Mouse (Mus musculus): ENCODE measurements around the gene Fen1. TPM values are rescaled to one million over a fixed set of nuclear protein-coding genes. Genes with fewer than 3 reads are reported as not detected.

Gene Fen1
- polyA plus RNA-seq, 1 experiment: 28.7 TPM

DNA sequence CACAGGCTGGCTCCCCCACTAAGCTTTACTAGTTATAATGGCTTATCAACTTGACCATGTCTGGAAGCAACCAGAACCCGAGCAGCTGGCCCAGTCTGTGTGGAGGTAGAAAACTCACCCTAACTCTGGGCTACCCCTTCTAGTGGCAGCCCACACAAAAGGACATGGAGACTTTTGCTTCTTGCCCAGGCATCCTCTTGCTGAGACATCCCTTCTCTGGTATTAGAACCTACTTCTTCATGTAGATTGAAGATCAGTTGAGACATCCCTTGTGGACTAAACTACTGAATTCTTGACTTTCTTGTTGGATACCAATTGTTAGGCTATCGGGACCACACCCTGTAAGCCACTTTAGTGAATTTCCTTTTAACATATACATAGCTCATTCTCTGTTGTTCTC lies 5.7 kb downstream of the Fen1 start:
- no peak for TF ChIP-seq CTCF (IDR thresholded peaks at IDR 0.05; ENCODE audit: control insufficient read depth, insufficient read depth, insufficient replicate concordance, low read depth, low read length)
- no peak for TF ChIP-seq POLR2A (IDR thresholded peaks at IDR 0.05; ENCODE audit: control insufficient read depth, low read depth, low read length)
- Histone ChIP-seq H3K27me3 (ENCODE audit: control insufficient read depth, insufficient read depth, low read length) (no peaks in the 10 kb centered on the region), H3K27ac (ENCODE audit: control insufficient read depth, insufficient read depth, low read depth, low read length) (no peak overlapping the region), H3K4me1 (ENCODE audit: control insufficient read depth, insufficient read depth, low read length) (no peaks in the 10 kb centered on the region), H3K36me3 (ENCODE audit: control insufficient read depth, insufficient read depth, low read length) (no peaks in the 10 kb centered on the region), H3K4me3 (ENCODE audit: control insufficient read depth, low read depth, low read length) (no peak overlapping the region)

DNA sequence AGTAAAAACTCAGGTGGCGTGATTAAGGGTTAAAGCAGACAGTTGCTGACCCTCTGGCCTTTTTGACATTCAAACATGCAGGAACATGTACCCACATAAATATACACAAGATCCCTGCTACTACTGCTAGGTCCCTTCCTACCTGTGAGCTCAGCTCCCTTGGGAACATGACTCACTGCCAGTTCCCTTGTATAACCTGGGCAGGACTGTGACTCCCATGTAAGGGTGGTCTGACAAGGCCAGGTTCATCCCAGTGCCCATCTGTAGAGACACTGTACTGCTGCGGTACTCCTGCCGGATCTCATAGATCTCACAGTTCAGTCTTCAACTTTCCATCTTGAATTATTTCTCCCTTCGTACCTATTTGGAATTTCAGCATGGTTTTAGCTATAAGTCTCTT lies 6.8 kb downstream of the Fen1 start:
- TF ChIP-seq POLR2A (IDR thresholded peaks at IDR 0.05; ENCODE audit: control insufficient read depth, low read depth, low read length) (no peak), CTCF (IDR thresholded peaks at IDR 0.05; ENCODE audit: control insufficient read depth, insufficient read depth, insufficient replicate concordance, low read depth, low read length) (no peak)
- no peaks in the 10 kb centered on the region for H3K27me3 ChIP-seq (ENCODE audit: control insufficient read depth, insufficient read depth, low read length)
- no peak overlapping the region for H3K27ac ChIP-seq (ENCODE audit: control insufficient read depth, insufficient read depth, low read depth, low read length)
- H3K36me3 ChIP-seq (ENCODE audit: control insufficient read depth, insufficient read depth, low read length): no peaks in the 10 kb centered on the region
- H3K4me1 ChIP-seq (ENCODE audit: control insufficient read depth, insufficient read depth, low read length): no peaks in the 10 kb centered on the region
- no peak overlapping the region for H3K4me3 ChIP-seq (ENCODE audit: control insufficient read depth, low read depth, low read length)

DNA sequence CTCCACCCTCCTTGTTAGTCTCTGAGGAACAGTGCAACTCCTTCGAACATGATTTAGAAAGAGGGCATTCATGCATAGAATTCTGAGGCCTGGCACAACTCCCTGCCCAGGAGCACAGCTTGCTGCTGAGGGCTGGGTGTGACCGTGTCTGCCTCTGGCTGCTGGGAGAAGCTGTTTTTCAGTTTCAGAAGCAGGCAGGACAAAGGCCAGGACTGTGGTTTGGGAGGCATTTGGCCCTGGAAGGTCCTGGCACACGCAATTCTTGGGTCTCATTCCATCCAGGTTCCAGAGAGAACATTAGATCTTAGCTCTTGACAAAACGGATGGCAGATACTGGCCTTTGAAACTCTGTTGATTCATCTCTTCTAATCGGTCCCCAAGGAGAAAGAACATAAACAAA lies 8.7 kb downstream of the Fen1 start:
- TF ChIP-seq POLR2A (IDR thresholded peaks at IDR 0.05; ENCODE audit: control insufficient read depth, low read depth, low read length) (no peak), CTCF (IDR thresholded peaks at IDR 0.05; ENCODE audit: control insufficient read depth, insufficient read depth, insufficient replicate concordance, low read depth, low read length) (no peak)
- Histone ChIP-seq H3K27me3 (ENCODE audit: control insufficient read depth, insufficient read depth, low read length) (no peaks in the 10 kb centered on the region), H3K4me1 (ENCODE audit: control insufficient read depth, insufficient read depth, low read length) (peaks cover 3% of the 10 kb centered on the region; the same call in 1 of the 2 replicates), H3K36me3 (ENCODE audit: control insufficient read depth, insufficient read depth, low read length) (no peaks in the 10 kb centered on the region), H3K4me3 (ENCODE audit: control insufficient read depth, low read depth, low read length) (no peak overlapping the region), H3K27ac (ENCODE audit: control insufficient read depth, insufficient read depth, low read depth, low read length) (no peak overlapping the region)

DNA sequence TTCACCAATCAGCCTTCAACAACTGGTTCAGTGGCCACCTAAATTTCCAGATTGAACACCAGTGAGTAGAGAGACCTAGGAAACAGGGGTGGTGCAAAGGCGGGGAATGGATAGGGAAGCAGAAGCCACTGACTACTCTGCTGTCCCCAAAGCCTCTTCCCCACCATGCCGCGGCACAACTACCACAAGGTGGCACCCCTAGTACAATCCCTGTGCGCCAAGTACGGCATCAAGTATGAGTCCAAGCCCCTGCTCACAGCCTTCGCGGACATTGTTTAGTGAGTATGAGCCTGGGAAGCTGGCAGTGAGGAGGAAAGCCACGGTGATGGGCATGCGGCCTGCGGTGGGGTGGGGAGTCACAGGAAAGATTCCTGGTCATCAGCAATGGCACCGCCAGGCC lies 9.6 kb downstream of the Fen1 start:
- H3K4me3 ChIP-seq (ENCODE audit: control insufficient read depth, low read depth, low read length): no peak overlapping the region
- H3K36me3 ChIP-seq (ENCODE audit: control insufficient read depth, insufficient read depth, low read length): no peaks in the 10 kb centered on the region
- no peak overlapping the region for H3K27ac ChIP-seq (ENCODE audit: control insufficient read depth, insufficient read depth, low read depth, low read length)
- H3K27me3 ChIP-seq (ENCODE audit: control insufficient read depth, insufficient read depth, low read length): no peaks in the 10 kb centered on the region
- H3K4me1 ChIP-seq (ENCODE audit: control insufficient read depth, insufficient read depth, low read length): peaks cover 3% of the 10 kb centered on the region; the same call in 1 of the 2 replicates
- no peak for TF ChIP-seq POLR2A (IDR thresholded peaks at IDR 0.05; ENCODE audit: control insufficient read depth, low read depth, low read length)
- TF ChIP-seq CTCF (IDR thresholded peaks at IDR 0.05; ENCODE audit: control insufficient read depth, insufficient read depth, insufficient replicate concordance, low read depth, low read length): no peak

DNA sequence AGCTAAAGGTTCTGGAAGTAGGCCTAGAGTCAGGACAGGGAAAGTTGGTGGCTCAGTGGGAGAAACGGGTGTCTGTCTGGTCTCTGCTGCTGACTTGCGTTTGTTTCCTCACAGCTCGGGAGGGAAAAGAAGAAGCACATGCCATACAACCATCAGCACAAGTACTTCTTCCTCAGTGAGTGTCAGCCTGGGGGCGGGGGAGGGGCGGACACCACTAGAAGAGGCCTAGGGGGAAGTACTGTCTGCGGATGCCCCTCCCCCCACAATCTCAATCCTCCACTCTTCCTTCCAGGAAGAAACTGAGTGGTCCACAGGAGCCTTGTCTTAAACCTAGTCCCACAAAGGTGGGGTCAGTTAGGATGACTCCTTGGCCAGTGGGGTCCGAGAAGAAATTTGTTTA lies 12.6 kb downstream of the Fen1 start:
- H3K4me3 ChIP-seq (ENCODE audit: control insufficient read depth, low read depth, low read length): no peak overlapping the region
- no peaks in the 10 kb centered on the region for H3K27me3 ChIP-seq (ENCODE audit: control insufficient read depth, insufficient read depth, low read length)
- TF ChIP-seq CTCF (IDR thresholded peaks at IDR 0.05; ENCODE audit: control insufficient read depth, insufficient read depth, insufficient replicate concordance, low read depth, low read length): no peak
- TF ChIP-seq POLR2A (IDR thresholded peaks at IDR 0.05; ENCODE audit: control insufficient read depth, low read depth, low read length): no peak
- H3K36me3 ChIP-seq (ENCODE audit: control insufficient read depth, insufficient read depth, low read length): no peaks in the 10 kb centered on the region
- peaks cover 3% of the 10 kb centered on the region; the same call in 1 of the 2 replicates for H3K4me1 ChIP-seq (ENCODE audit: control insufficient read depth, insufficient read depth, low read length)
- no peak overlapping the region for H3K27ac ChIP-seq (ENCODE audit: control insufficient read depth, insufficient read depth, low read depth, low read length)

DNA sequence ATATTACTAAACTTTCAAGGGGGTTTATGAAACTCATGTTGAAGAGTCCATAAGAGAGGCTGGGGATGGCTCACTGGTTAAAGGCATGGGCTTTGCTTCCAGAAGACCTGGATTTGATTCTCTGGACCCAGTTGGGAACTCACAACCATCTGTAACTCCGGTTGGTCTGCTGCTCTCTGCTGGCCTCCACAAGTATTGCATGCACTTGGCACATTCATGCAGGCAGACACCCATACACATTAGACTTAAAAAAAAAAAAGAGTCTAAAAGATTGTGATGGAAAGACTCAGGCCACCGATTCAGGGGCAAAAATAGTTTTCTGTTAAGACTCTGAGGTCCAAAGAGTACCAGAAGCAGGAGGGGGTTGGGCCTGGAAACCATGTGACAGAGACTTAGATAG lies 13.2 kb downstream of the Fen1 start:
- Histone ChIP-seq H3K4me1 (ENCODE audit: control insufficient read depth, insufficient read depth, low read length) (peaks cover 3% of the 10 kb centered on the region; the same call in 1 of the 2 replicates), H3K27ac (ENCODE audit: control insufficient read depth, insufficient read depth, low read depth, low read length) (no peak overlapping the region), H3K4me3 (ENCODE audit: control insufficient read depth, low read depth, low read length) (no peak overlapping the region), H3K36me3 (ENCODE audit: control insufficient read depth, insufficient read depth, low read length) (no peaks in the 10 kb centered on the region), H3K27me3 (ENCODE audit: control insufficient read depth, insufficient read depth, low read length) (no peaks in the 10 kb centered on the region)
- TF ChIP-seq POLR2A (IDR thresholded peaks at IDR 0.05; ENCODE audit: control insufficient read depth, low read depth, low read length) (no peak), CTCF (IDR thresholded peaks at IDR 0.05; ENCODE audit: control insufficient read depth, insufficient read depth, insufficient replicate concordance, low read depth, low read length) (peak; percentile 61; the same call in 1 of the 2 replicates)

DNA sequence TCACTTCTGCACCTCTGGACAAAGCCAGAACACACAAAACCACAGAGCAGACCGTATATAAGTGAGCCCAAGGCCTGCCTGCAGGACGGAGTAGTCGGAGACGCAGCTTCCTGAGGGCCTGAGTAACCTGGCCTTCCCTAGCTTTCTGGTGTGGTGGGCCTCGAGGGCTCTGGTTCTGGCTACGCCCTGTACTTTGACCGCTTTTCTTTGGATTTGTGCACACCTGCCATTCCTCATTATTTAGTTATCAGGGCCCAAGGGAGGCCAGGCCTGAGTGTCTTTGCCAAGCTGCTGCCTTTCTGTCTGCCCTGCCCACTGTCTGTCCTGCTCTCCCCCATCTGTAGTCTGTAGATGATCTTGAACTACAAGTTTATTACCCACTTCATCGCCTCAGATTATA lies 14.0 kb downstream of the Fen1 start:
- Histone ChIP-seq H3K4me1 (ENCODE audit: control insufficient read depth, insufficient read depth, low read length) (peaks cover 3% of the 10 kb centered on the region; the same call in 1 of the 2 replicates), H3K36me3 (ENCODE audit: control insufficient read depth, insufficient read depth, low read length) (no peaks in the 10 kb centered on the region), H3K4me3 (ENCODE audit: control insufficient read depth, low read depth, low read length) (no peak overlapping the region), H3K27ac (ENCODE audit: control insufficient read depth, insufficient read depth, low read depth, low read length) (no peak overlapping the region), H3K27me3 (ENCODE audit: control insufficient read depth, insufficient read depth, low read length) (no peaks in the 10 kb centered on the region)
- TF ChIP-seq CTCF (IDR thresholded peaks at IDR 0.05; ENCODE audit: control insufficient read depth, insufficient read depth, insufficient replicate concordance, low read depth, low read length) (no peak), POLR2A (IDR thresholded peaks at IDR 0.05; ENCODE audit: control insufficient read depth, low read depth, low read length) (no peak)

DNA sequence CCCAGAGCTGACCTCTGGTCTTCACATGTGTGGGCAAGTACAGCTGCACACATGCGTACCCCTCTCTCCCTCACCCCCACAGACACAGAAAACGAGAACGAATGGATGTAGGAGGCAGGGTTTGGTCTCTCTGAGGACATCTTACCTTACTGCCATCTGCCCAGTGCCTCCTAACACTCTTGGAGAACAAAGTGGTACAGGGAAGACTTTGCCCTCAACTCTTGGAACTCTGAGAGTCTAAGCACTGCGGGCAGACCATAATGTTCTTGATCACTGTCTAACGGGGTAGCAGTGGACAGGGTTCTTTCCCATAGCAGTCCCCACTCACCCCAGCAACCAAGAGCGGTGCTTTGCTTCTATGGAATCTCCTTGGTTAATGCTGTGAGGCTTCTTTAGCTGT lies 14.9 kb downstream of the Fen1 start:
- Histone ChIP-seq H3K27ac (ENCODE audit: control insufficient read depth, insufficient read depth, low read depth, low read length) (no peak overlapping the region), H3K4me1 (ENCODE audit: control insufficient read depth, insufficient read depth, low read length) (peaks cover 5% of the 10 kb centered on the region), H3K4me3 (ENCODE audit: control insufficient read depth, low read depth, low read length) (no peak overlapping the region), H3K36me3 (ENCODE audit: control insufficient read depth, insufficient read depth, low read length) (no peaks in the 10 kb centered on the region), H3K27me3 (ENCODE audit: control insufficient read depth, insufficient read depth, low read length) (no peaks in the 10 kb centered on the region)
- TF ChIP-seq CTCF (IDR thresholded peaks at IDR 0.05; ENCODE audit: control insufficient read depth, insufficient read depth, insufficient replicate concordance, low read depth, low read length) (no peak), POLR2A (IDR thresholded peaks at IDR 0.05; ENCODE audit: control insufficient read depth, low read depth, low read length) (no peak)

Measured in testis, adult 2 months (tissue).